Mouse (Mus musculus): ENCODE data around the gene Ift43. TPM values are rescaled to one million over a fixed set of nuclear protein-coding genes. Genes with fewer than 3 reads are reported as not detected.
A peak's percentile ranks its signal among the peaks of the same experiment; 100 is the strongest.

The Ift43 gene
- total RNA-seq, 1 experiment: 16.9 TPM

DNA sequence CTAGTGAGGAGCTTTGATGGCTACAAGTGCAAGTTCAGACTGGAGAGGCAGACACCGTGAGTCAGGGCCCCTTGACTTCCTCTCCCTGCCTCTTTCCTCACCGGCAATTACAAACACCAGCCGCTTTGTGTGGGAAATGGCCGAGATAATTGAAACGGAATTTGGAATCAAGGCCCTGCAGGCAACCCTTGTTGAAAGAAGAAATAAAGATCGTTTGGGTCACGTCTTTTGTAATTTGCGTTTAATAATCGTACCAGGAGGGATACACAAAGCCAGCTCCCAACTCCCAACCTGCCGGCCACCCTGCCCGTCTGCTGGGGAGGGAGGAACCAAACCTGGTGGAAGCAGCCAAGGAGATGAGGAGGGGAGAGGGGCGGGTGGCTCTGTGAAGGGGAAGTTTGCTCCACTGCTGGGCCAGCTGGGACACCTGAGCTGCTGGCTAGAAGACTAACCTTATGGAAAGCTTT lies 93.2 kb downstream of the Ift43 start:
- Histone ChIP-seq H3K36me3 (ENCODE audit: control insufficient read depth, insufficient read depth, low read length, poor library complexity, severe bottlenecking) (peaks cover 3% of the 10 kb centered on the region; the same call in 1 of the 2 replicates), H3K4me1 (ENCODE audit: control insufficient read depth in 2 of 2, insufficient read depth in 2 of 2, low read length in 2 of 2, poor library complexity in 1 of 2) (peaks cover 0 to 12% of the 10 kb centered on the region in 2 experiments; a peak in 1 of 4 replicates), H3K27ac (ENCODE audit: insufficient read depth, low read depth, low read length, poor library complexity, severe bottlenecking) (no peak overlapping the region), H3K9ac (ENCODE audit: insufficient read depth, low read depth, low read length, poor library complexity, severe bottlenecking) (peak overlapping the region; percentile 27), H3K9me3 (ENCODE audit: control insufficient read depth, insufficient read depth, low read depth, low read length) (no peaks in the 10 kb centered on the region), H3K4me3 (ENCODE audit: insufficient read depth in 1 of 2, low read depth in 1 of 2, low read length in 2 of 2, poor library complexity in 1 of 2, severe bottlenecking in 1 of 2) (peak overlapping the region in 1 of 2 experiments; percentile 11; a peak in 1 of 4 replicates)
- no peak for TF ChIP-seq HCFC1 (IDR thresholded peaks at IDR 0.05; ENCODE audit: borderline replicate concordance, insufficient read depth, low read length)
- no peak for TF ChIP-seq CHD2 (IDR thresholded peaks at IDR 0.05; ENCODE audit: low read depth, low read length)
- TF ChIP-seq MAFK (IDR thresholded peaks at IDR 0.05; ENCODE audit: insufficient read depth, low read depth, low read length): no peak
- TF ChIP-seq ZC3H11A (IDR thresholded peaks at IDR 0.05; ENCODE audit: borderline replicate concordance, low read depth, low read length): no peak
- TF ChIP-seq ZNF384 (IDR thresholded peaks at IDR 0.05; ENCODE audit: low read depth, low read length): no peak
- in situ Hi-C loops (cut with MboI; ENCODE audit: low sequenced_read_pairs in 2 of 2, unreplicated experiment in 2 of 2): no loop called here
- DNase-seq (ENCODE audit: low read depth, low spot score): no peak

DNA sequence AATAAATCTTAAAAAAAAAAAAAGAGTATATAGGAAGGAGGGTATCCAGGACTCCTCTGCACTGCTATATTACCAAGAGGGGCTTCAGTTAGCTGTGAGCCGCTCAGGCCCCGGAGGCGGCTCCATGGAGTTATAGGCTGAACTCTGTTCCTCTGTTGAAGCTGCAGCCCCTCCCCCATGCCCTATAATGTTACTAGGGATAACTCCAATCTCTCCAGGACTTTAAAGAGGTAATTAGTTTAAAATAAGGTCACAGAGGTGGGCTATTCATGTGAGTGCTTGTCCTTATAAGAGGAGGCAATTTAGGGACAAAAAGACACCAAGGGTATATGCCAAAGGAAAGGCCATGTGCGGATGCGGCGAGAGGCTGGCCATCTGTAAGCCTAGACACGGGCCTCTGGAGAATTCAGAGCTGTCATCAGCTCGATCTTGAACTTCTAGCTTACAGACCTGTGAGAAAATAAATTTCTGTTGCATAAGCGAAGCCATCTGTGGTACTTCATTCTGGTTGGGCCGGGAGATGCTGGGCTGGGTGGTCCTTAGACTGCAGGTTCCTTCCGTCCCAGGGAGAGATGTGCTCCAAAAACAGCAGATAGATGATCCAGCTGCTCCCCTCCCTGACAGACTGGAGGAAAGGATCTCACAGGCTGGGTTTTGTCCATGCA lies 94.5 kb downstream of the Ift43 start:
- Histone ChIP-seq H3K27ac (ENCODE audit: insufficient read depth, low read depth, low read length, poor library complexity, severe bottlenecking) (no peak overlapping the region), H3K9me3 (ENCODE audit: control insufficient read depth, insufficient read depth, low read depth, low read length) (no peaks in the 10 kb centered on the region), H3K4me1 (ENCODE audit: control insufficient read depth in 2 of 2, insufficient read depth in 2 of 2, low read length in 2 of 2, poor library complexity in 1 of 2) (peaks cover 7 to 20% of the 10 kb centered on the region in 2 experiments; a peak in 2 of 4 replicates), H3K4me3 (ENCODE audit: insufficient read depth in 1 of 2, low read depth in 1 of 2, low read length in 2 of 2, poor library complexity in 1 of 2, severe bottlenecking in 1 of 2) (no peak overlapping the region), H3K36me3 (ENCODE audit: control insufficient read depth, insufficient read depth, low read length, poor library complexity, severe bottlenecking) (peaks cover 3% of the 10 kb centered on the region; the same call in 1 of the 2 replicates), H3K9ac (ENCODE audit: insufficient read depth, low read depth, low read length, poor library complexity, severe bottlenecking) (no peak overlapping the region)
- in situ Hi-C loops (cut with MboI; ENCODE audit: low sequenced_read_pairs in 2 of 2, unreplicated experiment in 2 of 2): no loop called here
- TF ChIP-seq ZC3H11A (IDR thresholded peaks at IDR 0.05; ENCODE audit: borderline replicate concordance, low read depth, low read length): no peak
- no peak for TF ChIP-seq ZNF384 (IDR thresholded peaks at IDR 0.05; ENCODE audit: low read depth, low read length)
- no peak for TF ChIP-seq HCFC1 (IDR thresholded peaks at IDR 0.05; ENCODE audit: borderline replicate concordance, insufficient read depth, low read length)
- no peak for TF ChIP-seq CHD2 (IDR thresholded peaks at IDR 0.05; ENCODE audit: low read depth, low read length)
- TF ChIP-seq MAFK (IDR thresholded peaks at IDR 0.05; ENCODE audit: insufficient read depth, low read depth, low read length): no peak
- DNase-seq (ENCODE audit: low read depth, low spot score): no peak

DNA sequence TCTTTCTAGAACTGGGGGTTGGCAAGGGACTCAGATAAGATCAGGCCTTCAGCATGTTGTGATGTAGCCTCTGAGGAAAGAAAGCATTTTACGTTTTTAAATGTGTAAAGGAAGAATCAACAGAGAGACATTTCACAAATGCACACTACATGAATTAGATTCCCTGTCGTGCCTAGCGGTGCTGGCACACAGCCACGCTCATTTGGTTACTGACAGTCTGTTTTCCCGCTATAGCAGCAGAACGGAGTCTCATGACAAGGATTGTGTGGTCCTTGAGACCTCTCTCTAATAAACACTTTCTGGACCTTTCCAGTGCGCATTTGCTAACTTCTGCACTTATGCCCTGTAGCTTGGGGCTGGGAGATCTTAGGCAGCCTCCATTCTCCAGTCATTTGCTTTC lies 96.9 kb downstream of the Ift43 start:
- no peak for DNase-seq (ENCODE audit: low read depth, low spot score)
- Histone ChIP-seq H3K27ac (ENCODE audit: insufficient read depth, low read depth, low read length, poor library complexity, severe bottlenecking) (no peak overlapping the region), H3K4me1 (ENCODE audit: control insufficient read depth in 2 of 2, insufficient read depth in 2 of 2, low read length in 2 of 2, poor library complexity in 1 of 2) (peaks cover 11 to 28% of the 10 kb centered on the region in 2 experiments; a peak in 3 of 4 replicates), H3K4me3 (ENCODE audit: insufficient read depth in 1 of 2, low read depth in 1 of 2, low read length in 2 of 2, poor library complexity in 1 of 2, severe bottlenecking in 1 of 2) (no peak overlapping the region), H3K36me3 (ENCODE audit: control insufficient read depth, insufficient read depth, low read length, poor library complexity, severe bottlenecking) (no peaks in the 10 kb centered on the region), H3K9me3 (ENCODE audit: control insufficient read depth, insufficient read depth, low read depth, low read length) (no peaks in the 10 kb centered on the region), H3K9ac (ENCODE audit: insufficient read depth, low read depth, low read length, poor library complexity, severe bottlenecking) (no peak overlapping the region)
- no peak for TF ChIP-seq ZC3H11A (IDR thresholded peaks at IDR 0.05; ENCODE audit: borderline replicate concordance, low read depth, low read length)
- no peak for TF ChIP-seq CHD2 (IDR thresholded peaks at IDR 0.05; ENCODE audit: low read depth, low read length)
- no peak for TF ChIP-seq ZNF384 (IDR thresholded peaks at IDR 0.05; ENCODE audit: low read depth, low read length)
- no peak for TF ChIP-seq MAFK (IDR thresholded peaks at IDR 0.05; ENCODE audit: insufficient read depth, low read depth, low read length)
- no peak for TF ChIP-seq HCFC1 (IDR thresholded peaks at IDR 0.05; ENCODE audit: borderline replicate concordance, insufficient read depth, low read length)
- in situ Hi-C loops (cut with MboI; ENCODE audit: low sequenced_read_pairs in 2 of 2, unreplicated experiment in 2 of 2): no loop called here

DNA sequence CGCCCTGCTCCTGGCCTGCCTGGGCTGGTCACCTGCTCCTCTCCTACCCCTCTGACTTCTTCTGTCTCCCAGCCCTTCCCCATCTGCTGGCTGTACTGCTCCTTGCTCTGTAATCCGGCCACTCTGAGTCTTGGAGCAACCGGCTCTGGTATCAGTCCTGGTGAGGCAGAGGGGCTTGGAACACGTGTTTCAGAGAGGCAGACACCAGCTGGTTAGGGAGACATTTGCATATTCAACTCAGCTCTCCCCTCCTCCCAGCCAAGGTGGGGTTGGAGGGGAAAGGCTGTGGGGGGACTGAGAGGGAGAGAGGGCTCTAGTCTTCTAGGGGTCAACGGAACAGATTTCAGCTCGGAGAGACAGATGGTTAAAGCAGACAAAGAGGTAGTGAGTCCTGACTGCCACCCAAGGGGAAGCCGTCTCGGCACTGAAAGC lies 99.0 kb downstream of the Ift43 start:
- Histone ChIP-seq H3K9me3 (ENCODE audit: control insufficient read depth, insufficient read depth, low read depth, low read length) (no peaks in the 10 kb centered on the region), H3K36me3 (ENCODE audit: control insufficient read depth, insufficient read depth, low read length, poor library complexity, severe bottlenecking) (no peaks in the 10 kb centered on the region)
- no peak for DNase-seq (ENCODE audit: low read depth, low spot score)

More for the DNA sequence above, 99.0 kb downstream of the Ift43 start:
- Histone ChIP-seq H3K4me1 (ENCODE audit: control insufficient read depth in 2 of 2, insufficient read depth in 2 of 2, low read length in 2 of 2, poor library complexity in 1 of 2) (peaks cover 11 to 15% of the 10 kb centered on the region in 2 experiments; a peak in 3 of 4 replicates), H3K4me3 (ENCODE audit: insufficient read depth in 1 of 2, low read depth in 1 of 2, low read length in 2 of 2, poor library complexity in 1 of 2, severe bottlenecking in 1 of 2) (peak overlapping the region in 1 of 2 experiments; percentile 46; a peak in 2 of 4 replicates), H3K9ac (ENCODE audit: insufficient read depth, low read depth, low read length, poor library complexity, severe bottlenecking) (no peak overlapping the region), H3K27ac (ENCODE audit: insufficient read depth, low read depth, low read length, poor library complexity, severe bottlenecking) (peak overlapping the region; percentile 58; the same call in 1 of the 2 replicates)
- in situ Hi-C loops (cut with MboI; ENCODE audit: low sequenced_read_pairs in 2 of 2, unreplicated experiment in 2 of 2): no loop called here
- TF ChIP-seq MAFK (IDR thresholded peaks at IDR 0.05; ENCODE audit: insufficient read depth, low read depth, low read length) (no peak), ZNF384 (IDR thresholded peaks at IDR 0.05; ENCODE audit: low read depth, low read length) (no peak), CHD2 (IDR thresholded peaks at IDR 0.05; ENCODE audit: low read depth, low read length) (no peak), ZC3H11A (IDR thresholded peaks at IDR 0.05; ENCODE audit: borderline replicate concordance, low read depth, low read length) (no peak), HCFC1 (IDR thresholded peaks at IDR 0.05; ENCODE audit: borderline replicate concordance, insufficient read depth, low read length) (no peak)
